Mouse (Mus musculus) ES-E14 (cell line): ENCODE data around the gene Tmem104.

Experiments
- HCFC1 ChIP-seq: IDR thresholded peaks from 2 replicates; pipeline ENCODE4 v1.6.1; 2012; ENCODE audit warnings: low read length, inconsistent platforms, borderline replicate concordance; ENCODE audit not compliant: insufficient read depth
- ZC3H11A ChIP-seq: IDR thresholded peaks from 2 replicates; pipeline ENCODE4 v1.6.1; 2012; ENCODE audit warnings: low read depth, mild to moderate bottlenecking, inconsistent platforms, low read length, borderline replicate concordance
- ZNF384 ChIP-seq: IDR thresholded peaks from 2 replicates; pipeline ENCODE4 v1.6.1; 2012; ENCODE audit warnings: low read depth, low read length, inconsistent platforms

- no peak for TF ChIP-seq ZNF384
- TF ChIP-seq ZC3H11A: no peak
- no peak for TF ChIP-seq HCFC1
Observed at GRCm38 (mm10) chr11:115278176-115278575, 90.9 kb downstream of the Tmem104 start.
